In the genomic region with DNA sequence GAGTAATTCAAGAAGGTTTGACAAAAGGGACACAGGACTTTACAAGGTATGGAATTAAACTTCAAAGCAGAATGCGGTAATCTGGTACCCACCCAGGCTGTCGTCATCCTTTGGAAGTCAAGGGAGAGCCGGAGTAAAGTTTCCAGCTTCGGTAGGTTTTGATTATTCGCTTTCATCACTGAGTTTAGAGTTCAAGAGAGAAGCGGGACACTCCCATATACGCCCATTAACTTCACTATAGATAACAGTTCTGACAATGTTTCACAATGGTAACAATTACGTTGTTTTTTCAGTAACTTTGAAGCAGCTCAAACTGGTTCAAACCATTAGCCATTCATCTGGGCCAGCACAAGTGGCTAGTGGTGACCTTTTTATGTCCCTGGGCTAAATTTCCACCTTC, we compare ENCODE assay signal across 25 mouse cellular contexts.
"Had no signal": no experiment of that assay in that cellular context is flagged by ENCODE, and none has a peak within 500 bp of the region (broad histone marks: within the 10 kb centered on the region; RNA-seq: fewer than 3 reads in every experiment).

No protein-coding gene starts in this region.

- H3K36me3 ChIP-seq: limb, embryonic 12.5 days; limb, embryonic 15.5 days; midbrain, embryonic 12.5 days; midbrain, embryonic 15.5 days; neural tube, embryonic 12.5 days; neural tube, embryonic 15.5 days had no signal

- ATAC-seq: liver, postnatal 0 days; lung, postnatal 0 days; midbrain, embryonic 15.5 days had no signal

- H3K4me1 ChIP-seq: limb, embryonic 12.5 days; limb, embryonic 15.5 days; midbrain, embryonic 12.5 days; midbrain, embryonic 15.5 days; neural tube, embryonic 12.5 days; neural tube, embryonic 15.5 days had no signal

- H3K27me3 ChIP-seq: limb, embryonic 12.5 days; limb, embryonic 15.5 days; midbrain, embryonic 12.5 days; midbrain, embryonic 15.5 days; neural tube, embryonic 12.5 days; neural tube, embryonic 15.5 days had no signal

- H3K9ac ChIP-seq: limb, embryonic 12.5 days; limb, embryonic 15.5 days; liver, embryonic 14.5 days; liver, postnatal 0 days; lung, embryonic 14.5 days; midbrain, embryonic 12.5 days; midbrain, embryonic 15.5 days; neural tube, embryonic 12.5 days; neural tube, embryonic 15.5 days had no signal

- H3K27ac ChIP-seq: layer of hippocampus, adult 2 months; limb, embryonic 12.5 days; limb, embryonic 15.5 days; liver, embryonic 14.5 days; macrophage; midbrain, embryonic 12.5 days; midbrain, embryonic 15.5 days; neural tube, embryonic 12.5 days; neural tube, embryonic 15.5 days; stomach, postnatal 0 days had no signal

- H3K9me3 ChIP-seq: limb, embryonic 15.5 days had no signal

- DNase-seq: kidney, adult 11 months; kidney, adult 8-10 months; kidney, postnatal 14 days; kidney, postnatal 4 days; layer of hippocampus, adult 9-11 months; left cerebral cortex, postnatal 4 days; liver, postnatal 0 days; lung, embryonic 14.5 days; right cerebral cortex, adult 18-20 months; right cerebral cortex, postnatal 14 days; right cerebral cortex, postnatal 4 days; spleen, adult 18-20 months; thymus, postnatal 25 days had no signal

- H3K4me2 ChIP-seq: limb, embryonic 12.5 days; limb, embryonic 15.5 days; liver, embryonic 11.5 days; lung, embryonic 14.5 days; midbrain, embryonic 12.5 days; midbrain, embryonic 15.5 days; neural tube, embryonic 12.5 days; neural tube, embryonic 15.5 days had no signal

- H3K4me3 ChIP-seq: layer of hippocampus, adult 2 months; limb, embryonic 12.5 days; limb, embryonic 15.5 days; midbrain, embryonic 12.5 days; midbrain, embryonic 15.5 days; neural tube, embryonic 12.5 days; neural tube, embryonic 15.5 days had no signal
